Mouse (Mus musculus) spleen, postnatal 4 days (tissue): ENCODE data around the gene Prkce.

Experiments used
- DNase-seq, 2 experiments: peaks; one replicate each; pipeline ENCODE4 v3.0.0; 2022; ENCODE audit warnings: low spot score in 2 of 2

The Prkce gene

DNA sequence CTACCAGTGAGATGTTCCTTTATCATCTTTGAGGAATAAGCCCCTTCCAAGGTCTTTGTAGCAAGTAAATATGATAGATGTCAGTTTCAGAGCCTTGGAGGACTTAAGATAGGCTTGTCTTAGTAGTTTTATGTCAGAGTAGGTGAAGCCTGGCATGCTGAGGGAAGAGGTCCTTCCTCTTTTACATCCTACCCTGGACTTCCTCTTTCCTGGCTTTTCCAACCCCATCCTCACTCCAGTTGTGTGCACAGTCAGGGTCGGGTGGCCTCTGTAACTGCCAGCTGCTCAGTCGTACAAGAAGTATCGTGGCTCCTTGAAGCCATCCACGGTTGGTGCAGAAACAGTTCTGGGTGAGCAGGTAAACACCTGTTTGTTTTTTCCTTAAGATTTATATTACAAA lies 517.7 kb downstream of the Prkce start:
- DNase-seq = no peak

DNA sequence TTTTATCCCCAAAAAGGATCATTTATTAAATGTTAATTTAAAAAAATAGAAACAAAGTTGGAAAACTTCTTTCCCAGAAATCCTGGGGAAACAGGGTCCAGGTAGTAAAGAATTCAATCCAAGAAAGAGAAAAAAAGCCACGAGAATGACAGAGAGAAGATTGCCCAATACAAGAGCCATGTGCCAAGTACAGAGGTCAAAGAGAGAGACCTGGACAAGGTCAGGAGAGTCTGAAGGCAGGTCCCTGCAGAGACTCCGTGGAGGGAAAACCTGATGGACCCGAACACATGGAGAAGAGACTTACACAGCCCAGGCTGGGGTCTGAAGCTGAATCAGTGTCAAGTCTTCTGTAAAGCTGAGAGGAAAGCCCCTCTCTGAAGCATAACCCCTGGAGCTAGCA lies 519.4 kb downstream of the Prkce start:
- DNase-seq = no peak

- DNase-seq = no peak
Measured at GRCm38 (mm10) chr17:86690871-86691390, 523.3 kb downstream of the Prkce start.

GRCm38 (mm10) chr17:86697751-86698150 lies 530.2 kb downstream of the Prkce start:
- DNase-seq = no peak

DNA sequence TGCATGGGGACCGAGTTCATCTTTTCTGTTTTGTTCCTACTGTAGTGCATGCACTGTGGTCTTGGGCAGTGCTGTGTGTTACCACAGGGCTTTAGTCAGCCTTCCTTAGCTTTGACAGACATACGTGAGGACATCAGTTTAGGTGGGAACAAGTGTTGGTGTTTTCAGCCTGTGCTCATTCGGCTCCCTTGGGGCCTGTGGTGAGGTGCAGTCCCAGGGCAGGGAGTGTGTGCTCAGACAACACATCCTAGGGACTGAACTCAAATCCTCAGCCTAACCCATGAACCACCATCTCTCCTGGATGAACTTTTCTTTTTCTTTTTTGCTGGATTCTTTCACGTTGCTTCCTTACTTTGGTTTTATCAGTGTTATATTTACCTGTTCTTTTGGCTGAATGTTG lies 535.8 kb downstream of the Prkce start:
- DNase-seq = no peak

DNA sequence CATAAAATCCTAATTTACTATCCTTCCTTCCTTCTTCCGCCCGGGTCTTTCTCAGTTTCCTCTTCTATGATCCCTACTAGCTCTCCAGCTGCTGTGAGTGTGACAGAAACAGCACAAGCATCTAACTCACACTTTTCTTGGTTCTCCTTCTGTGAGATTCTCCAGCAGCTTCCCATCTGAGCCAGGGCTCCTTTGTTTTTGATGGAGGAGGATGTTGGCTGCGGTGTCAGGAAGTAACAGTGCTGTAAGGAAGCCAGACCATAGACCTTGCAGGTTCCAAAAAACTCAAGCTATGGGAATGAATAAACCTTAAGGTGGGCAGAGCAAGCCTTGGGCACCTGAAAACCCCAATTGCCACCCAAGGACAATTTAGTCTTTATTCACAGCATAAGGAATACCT lies 537.7 kb downstream of the Prkce start:
- no peak for DNase-seq

DNA sequence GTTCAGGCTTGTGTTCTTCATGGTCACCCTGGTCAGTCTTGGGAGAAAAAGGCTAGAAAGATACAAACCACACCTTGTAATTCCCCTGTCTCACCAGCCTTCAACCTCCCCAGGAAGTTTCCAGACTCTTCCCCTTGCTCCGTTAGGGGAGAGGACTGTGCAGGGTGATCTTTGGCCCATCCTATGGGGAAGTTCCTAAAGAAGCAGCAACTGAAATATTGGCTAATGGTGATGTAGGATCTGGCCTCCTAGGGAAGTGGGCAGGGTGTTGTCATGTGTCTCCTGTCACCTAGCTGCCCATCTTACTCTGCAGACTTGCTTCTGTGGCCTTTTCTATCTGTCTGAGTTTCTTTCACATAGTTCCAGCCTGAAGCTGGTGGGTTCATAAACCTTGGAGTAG lies 538.9 kb downstream of the Prkce start:
- no peak for DNase-seq
